Mouse (Mus musculus): Measurements from ENCODE around the gene Snorc.
"Not testable (repeated sequence)": the region's sequence is repeated elsewhere in the genome, so short reads cannot be mapped to it uniquely, and the experiment has no call there.

Gene Snorc

DNA sequence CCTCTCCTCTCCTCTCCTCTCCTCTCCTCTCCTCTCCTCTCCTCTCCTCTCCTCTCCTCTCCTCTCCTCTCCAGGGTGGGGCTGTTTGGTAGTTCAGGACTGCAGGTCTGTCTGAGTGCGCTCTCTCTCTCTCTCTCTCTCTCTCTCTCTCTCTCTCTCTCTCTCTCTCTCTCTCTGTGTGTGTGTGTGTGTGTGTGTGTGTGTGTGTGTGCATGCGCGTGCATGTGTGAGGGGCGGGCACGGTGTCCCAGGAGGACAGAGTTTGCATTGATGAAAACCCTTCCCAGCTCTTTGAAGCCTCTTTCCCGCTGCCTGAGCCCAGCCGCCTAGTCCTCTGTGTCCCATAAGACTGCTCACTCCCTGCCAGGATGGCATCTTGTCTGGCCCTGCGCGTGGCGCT, at the start of gene Snorc:
Gene Snorc (plus strand): TSS at position 301 of the 400 bp plus-strand sequence.
- not testable (repeated sequence) for DNase-seq (ENCODE audit: low read depth, low spot score)

DNA sequence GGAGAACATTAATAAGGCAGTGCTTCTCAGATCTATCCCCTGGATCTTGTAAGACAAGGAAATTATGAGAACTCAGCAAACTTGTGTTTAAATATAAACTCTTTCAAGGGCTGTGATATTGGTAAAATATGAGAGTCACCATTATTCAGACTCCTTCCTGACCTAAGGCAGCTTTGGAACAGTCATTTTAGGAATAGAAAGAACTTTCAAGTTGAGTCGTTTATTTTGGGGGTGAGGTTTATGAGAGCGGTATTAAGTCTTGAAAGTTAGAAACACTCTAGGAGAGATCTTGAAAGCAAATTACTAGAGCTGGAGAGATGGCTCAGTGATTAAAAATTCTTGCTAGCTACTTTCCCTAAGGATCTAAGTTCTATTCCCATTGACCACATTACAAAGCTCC, 34.9 kb upstream of the Snorc start:
- DNase-seq (ENCODE audit: low read depth, low spot score): no peak

DNA sequence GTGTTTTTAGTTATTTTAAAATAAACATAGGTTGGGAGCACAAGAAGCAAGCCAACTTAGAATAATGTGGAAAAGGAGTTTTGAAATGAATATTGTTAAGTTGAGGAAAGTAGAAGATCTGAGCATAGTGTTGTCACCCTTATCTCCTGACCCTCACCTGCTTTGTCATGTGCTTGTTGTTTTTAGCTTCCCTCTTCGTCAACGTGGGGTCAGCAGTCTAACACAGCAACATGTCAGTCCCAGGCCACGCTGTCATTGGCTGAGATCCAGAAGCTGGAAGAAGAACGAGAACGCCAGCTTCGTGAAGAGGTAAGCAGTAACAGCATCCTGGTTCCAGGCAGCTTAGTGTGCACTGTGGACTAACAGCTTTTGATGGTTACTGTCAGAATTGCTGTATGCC, 33.5 kb upstream of the Snorc start:
- DNase-seq (ENCODE audit: low read depth, low spot score): no peak

DNA sequence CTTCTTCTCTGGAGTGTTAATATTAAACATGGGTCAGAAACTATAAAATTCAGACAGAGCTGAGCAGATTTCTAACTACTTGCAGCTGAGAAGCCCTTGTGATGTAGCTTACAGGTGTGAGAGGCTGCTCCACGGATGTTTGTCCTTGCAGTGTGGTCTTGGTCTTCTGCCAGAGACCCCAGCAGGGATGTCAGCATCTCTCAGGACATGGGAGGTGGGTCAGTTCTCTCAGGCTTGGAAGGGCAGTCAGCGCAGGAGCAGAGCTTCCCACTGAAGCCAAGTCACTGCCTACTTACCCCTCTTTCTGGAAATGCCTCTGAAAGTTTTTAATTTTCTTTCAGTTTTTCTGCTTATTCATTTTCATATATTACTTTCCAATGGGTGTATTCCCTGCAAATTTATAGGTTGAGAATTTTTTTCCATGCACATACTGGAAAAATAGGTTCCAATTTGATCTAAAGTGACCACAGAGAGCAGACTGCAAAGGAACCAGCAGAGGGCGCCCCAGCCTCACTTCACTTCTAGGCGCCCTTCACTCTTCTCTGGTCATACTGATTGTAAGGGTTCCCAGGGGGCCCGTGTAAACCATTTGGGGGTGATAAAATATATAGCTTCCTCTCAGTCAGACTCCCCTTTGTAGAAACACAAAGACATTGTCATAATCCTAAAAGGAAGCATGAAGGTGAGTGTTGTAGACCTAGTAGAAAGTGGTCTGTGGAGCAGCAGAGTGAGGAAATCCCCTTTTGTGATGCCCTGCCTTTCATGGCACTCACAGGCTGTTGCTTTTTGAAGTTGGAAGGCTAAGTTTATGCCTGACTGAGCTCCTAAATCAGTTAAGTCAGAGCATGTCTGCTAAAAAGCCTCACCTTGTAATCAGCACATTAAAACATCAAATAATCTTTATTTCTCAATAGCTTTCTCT, 22.6 kb upstream of the Snorc start:
- peak; percentile 53 for DNase-seq (ENCODE audit: low read depth, low spot score)

DNA sequence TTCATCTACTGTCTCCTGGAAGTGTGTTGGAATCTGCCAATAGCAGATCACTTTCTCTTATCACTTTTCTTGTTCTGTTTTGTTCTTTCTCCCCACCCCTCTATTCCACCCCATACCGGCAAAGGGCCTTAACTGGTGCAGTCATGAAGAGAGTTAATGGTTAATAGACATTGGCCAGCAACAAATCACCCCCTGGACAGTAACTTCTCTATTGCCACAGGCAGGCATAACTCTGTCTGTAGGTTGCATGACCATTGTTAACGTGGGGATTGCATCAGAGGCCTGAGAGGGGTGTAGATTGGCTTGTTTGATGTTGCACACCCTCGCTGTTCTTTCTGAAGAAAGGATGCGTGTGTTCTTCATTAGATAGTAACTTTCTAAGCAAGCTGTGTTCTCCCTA, 20.6 kb upstream of the Snorc start:
- DNase-seq (ENCODE audit: low read depth, low spot score): no peak

DNA sequence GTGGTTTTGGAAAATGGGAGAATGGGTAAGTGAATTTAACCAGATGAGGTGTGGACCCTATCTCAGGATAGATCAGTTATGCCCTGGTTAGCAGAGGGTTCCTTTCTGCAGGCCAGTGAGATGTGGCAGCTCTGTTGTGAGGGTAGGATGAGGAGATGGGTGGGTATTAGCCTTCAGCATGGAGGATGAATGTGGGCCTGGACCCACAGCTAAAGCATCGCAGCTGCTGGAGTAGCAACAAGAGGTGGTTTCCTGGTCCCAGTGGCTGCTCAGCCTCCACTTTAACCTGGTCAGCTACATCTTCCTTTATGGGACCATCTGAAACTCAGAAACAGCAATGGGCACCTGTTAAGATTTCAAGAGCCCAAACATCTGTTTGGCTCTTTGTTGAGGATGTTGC, 13.6 kb upstream of the Snorc start:
- DNase-seq (ENCODE audit: low read depth, low spot score): no peak

DNA sequence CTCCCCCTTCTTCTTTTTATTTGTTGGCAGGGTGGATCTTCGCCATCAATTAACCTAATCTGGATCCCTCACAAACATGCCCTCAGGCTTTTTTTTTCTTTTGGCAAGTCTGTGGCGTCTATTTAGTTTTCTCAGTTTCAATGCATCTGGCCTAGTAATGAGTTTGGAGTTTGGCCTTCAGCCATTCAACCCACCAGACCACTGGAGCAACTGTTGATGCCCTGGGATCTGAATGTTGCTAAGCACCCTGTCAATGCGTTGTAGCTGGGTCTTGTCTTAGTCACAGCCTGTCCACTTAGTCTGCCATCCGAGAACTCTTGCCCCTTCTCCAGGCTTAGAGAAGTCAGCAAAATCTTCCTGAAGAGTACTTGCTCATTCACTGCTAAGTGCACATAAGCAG, 12.0 kb upstream of the Snorc start:
- DNase-seq (ENCODE audit: low read depth, low spot score): no peak

DNA sequence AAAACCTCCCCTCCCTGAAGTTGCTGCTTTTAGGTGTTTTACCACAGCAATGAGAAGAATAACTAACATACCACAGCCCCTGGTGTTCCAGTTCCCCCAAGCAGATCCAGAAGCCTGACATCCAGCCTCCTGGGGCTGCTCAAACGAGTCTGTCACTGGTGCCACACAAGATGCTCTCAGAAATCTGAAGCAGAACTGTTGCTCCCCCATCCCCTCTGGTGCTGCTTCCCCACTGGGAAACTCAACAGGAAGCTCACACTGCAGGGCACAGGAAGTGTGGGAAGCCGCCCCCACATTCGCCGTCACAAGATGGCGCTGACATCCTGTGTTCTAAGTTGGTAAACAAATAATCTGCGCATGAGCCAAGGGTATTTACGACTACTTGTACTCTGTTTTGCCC, 10.2 kb upstream of the Snorc start:
- peak; percentile 21 for DNase-seq (ENCODE audit: low read depth, low spot score)

DNA sequence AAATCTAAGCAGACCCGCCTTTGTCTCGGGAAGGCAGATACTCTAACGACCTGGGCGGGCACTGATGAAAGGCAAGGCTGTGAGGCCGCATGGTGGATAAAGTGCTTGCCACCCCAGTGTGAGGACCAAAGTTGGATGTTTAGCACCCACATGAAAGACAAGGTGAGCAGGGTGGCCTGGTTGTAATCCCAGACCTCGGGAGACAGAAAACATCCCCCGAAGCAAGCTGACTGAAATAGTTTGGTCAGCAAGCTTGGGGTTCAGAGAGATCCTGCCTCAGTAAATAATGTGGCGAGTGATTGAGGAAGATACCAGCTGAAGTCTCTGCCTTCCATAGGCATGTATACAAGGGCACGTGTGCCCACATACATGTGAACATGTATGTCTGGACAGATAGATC, 2.6 kb upstream of the Snorc start:
- no peak for DNase-seq (ENCODE audit: low read depth, low spot score)

DNA sequence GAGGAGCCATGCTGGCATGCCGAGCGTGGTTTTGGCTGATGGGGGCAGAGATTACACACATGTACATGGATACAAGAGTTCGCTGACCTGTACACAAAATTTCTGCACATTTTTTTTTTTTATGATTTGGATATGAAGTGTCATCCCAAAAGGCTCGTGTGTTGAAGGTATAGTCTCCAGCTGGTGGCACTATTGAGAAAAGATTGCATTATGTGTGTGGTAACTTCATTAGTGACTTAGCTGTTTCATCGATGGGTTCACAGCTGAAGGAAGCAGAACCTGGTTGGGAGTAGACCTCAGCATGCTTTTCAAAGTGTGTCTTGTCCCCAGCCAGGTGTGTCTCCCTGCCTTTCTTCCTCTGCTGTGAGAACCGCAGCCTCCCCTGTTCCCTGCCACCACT, 1.8 kb upstream of the Snorc start:
- no peak for DNase-seq (ENCODE audit: low read depth, low spot score)

DNA sequence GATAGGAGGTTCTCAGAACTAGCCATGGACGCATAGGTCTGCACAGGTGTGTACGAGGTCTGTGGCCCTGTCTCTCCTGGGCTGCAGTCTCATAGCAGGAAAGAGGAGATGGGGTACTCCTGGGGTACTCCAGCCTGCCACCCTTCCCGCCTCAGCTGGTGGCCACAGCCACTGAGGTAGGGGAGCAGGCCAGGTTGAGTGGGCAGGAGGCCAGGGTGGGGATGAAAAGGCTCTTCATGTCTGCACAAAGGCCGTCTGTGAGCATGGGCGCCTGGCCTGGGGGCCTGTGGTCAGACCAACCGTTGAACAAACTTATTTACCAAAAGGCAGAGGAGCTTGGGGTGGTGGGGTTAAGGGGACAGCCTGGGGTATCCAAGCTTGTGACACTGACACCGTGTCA, 1.8 kb downstream of the Snorc start:
- no peak for DNase-seq (ENCODE audit: low read depth, low spot score)

DNA sequence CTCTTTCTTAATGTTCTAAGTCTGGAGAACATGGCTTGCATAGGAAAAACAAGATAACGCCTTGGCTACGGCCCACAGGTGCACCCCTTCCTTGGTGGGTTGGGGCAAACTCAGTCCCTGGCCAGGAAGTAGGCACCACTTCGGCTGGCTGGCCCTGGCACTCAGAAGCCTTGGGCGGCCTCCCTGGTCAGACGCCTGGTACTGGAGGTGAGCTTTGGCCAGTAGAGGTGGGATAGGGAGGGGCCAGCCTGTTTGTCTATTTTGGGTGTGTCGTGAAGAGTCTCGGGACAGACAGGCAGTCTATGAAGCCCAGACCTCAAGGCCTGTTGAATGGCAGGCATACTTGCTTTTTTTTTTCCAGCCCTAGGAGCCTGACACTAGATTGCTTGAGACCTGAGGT, 2.5 kb downstream of the Snorc start:
- no peak for DNase-seq (ENCODE audit: low read depth, low spot score)

DNA sequence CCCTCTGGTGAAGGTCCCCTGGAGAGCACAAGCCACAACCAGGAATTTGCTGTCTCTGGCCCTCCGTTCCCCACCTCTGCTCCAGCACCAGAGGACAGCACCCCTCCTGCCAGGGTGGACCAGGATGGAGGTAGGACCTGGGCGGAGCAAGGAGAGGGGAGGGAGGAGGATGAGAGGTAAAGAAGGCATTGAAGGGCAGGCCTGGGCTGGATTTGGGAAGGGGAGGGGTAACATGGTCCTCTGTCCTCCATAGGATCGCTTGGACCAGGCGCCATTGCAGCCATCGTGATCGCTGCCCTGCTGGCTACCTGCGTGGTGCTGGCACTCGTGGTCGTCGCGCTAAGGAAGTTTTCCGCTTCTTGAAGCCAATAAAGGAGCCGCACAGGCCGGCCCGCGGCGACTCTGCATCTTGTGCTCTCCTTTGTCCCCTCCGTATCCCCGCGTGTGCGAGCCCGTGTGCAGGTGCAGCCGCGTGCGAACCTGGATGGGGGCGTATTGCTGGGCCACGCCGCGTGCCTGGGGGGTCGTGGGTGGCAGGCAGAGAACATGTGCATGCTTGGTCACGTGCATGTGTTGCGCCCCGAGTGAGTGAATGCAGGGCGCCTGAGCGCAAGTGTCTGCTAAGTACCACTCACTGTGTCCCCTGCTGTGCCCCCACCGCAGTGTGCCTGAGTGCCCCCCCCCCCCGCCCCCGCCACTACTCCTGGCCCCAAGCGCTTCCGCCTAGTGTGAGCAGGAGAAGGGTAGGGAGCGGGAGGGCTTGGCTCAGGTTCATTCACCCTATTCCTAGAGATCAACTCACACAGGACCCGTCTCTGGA, 5.2 kb downstream of the Snorc start:
- peak; percentile 19 for DNase-seq (ENCODE audit: low read depth, low spot score)

DNA sequence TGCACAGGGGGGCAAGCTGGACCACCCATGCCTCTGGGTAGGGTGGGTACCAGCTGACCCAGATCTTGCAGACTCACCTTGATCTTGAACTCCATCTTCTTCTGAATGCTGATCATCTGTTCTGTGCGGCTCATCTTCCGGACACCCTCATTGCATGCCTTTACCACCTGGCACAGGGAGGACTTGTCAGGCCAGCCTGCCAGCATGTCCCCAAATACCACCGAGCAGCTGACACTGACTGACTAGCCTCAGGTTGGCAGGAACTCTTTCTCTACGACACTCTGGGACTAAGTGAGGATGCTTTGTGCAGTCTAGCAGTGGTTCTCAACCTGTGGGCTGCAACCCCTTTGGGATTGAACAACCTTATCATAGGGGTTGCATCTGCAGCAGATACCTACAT, 12.5 kb downstream of the Snorc start:
- DNase-seq (ENCODE audit: low read depth, low spot score): no peak

DNA sequence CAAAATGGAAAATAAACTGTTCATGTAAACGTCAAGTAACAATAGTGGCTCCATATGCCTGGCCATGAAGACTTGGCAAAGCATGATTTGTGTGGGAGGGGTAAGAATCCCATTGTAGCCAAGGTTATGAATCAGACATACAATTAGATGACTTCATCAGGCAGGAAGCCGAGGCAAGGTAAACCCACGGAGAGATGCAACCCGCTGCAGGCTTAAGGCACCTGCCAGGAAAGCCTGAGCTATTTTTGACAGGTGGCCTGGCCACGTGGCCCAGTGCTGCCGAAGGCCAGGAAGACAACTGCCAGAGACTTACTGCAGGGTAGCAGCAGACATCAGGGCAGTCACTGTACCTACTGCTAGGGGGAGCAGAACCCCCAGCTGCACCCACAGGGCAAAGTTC, 16.3 kb downstream of the Snorc start:
- DNase-seq (ENCODE audit: low read depth, low spot score): no peak

DNA sequence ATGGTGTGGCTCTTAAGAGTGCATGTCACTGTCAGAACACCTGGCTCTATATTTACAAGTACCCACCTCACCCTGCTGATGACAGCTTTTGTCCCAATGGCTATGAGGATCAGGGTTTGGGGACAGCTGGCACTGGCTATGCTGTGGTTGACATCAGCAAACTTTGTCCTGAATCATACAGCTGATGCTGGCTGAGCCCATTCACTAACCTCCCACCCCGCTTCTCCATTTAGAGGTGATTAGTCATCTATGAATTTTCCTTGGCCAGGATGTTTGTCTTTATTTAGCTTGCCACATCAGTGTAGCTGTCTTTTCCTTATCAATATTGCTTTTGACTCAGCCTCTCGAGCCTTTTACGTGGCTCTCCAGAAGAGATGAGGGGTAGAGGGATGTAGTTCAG, 22.2 kb downstream of the Snorc start:
- DNase-seq (ENCODE audit: low read depth, low spot score): no peak

DNA sequence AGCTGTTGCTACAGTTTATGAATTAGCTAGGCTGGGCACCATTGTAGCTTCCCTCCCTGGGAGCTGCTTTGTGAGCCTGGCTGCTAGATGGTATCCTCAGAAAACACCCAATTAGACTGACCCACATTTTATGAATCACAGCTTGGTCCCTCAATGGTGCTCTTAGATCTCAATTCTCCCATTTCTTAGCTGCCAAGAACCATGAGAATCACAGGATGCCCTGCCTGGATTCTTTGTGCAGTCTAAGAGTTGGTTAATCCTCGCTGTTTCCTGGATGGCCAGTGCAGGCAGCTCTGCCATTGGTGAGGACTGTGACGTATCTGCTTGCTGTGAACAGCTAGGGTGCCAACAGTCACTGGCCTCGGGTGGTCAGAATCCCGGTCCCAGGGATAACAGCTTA, 23.5 kb downstream of the Snorc start:
- DNase-seq (ENCODE audit: low read depth, low spot score): no peak

DNA sequence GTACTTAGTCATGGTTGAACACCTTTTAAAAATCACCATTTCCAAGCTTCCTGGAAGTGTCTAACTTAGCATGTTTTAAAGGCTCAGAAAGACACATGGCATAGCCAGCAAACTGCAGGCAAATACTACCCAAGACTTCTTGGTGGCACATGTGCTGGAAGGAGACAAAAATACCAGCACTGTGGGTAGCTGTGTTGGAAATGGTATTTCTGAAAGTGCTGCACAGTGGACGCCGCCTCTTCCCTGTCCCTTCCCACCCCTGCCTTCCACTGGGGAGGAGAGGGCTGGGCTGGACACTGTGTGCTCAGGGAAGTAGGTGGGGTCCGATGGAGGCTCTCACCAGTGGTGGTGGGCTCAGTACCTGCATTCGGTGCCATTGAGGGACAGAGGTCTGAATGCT, 35.5 kb downstream of the Snorc start:
- no peak for DNase-seq (ENCODE audit: low read depth, low spot score)

DNA sequence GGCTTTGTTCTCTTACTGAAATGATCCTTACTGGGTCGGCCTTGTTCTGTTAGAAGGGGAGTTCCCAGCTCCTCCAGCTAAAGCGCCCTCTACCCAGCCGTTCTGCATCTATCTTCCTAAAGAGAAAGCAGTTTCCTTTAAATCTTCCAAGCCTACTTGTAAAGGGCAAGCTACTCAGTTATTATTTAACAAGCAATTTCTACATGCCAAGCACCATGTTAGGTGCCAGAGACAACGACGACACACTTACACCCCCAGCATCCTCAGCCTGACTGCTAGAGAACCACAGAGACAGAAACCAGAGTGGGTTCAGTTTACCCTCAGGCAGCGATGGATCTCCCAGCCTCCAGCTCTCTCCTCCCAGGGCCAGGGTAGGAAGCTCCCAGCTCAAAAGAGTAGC, 37.8 kb downstream of the Snorc start:
- DNase-seq (ENCODE audit: low read depth, low spot score): no peak

DNA sequence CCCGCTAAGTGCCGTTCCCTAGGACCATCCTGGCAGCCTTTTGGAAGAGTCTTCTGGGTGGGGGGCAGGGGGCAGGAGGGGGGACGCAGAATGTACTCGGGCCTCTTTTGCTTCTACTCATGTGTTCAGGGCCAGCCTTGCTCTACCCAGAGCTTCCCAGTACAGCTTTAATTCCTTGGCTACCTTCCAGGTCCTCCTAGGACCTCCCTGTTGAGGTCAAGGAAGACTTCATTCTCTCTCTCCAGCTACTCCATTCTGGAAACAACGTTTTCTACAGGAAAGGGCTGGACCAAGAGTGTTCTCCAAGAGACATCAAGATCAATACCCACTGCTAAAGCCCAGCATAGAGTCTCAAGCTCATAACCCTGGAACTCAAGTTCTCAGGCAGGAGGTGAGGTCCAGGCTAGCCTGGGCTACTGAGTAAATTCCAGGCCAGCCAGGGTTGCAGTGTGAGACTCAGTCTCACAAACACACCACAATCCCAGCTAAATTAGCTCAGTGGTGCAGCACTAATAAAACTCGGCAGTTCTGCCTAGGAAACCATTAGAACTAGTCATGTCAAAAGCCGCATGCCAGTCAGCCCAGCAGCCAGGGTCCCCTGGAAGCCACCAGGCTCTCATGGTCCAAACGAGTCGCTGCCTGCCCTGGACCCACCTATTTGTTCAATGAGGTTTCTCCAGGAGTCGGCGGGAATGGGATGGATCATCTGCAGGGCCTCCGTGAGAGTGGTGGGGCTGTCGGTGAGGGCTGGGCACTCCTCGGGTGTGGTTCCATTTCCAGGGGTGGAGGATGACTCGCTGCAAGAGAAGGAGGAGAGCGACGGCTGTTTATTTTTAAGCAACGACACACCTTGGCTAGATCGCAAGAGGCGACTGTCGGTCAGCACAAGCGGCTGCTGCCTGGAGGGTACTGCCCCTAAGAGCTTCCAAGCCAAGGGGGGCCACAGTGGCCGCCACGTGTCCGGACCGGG, 38.8 kb downstream of the Snorc start:
- DNase-seq (ENCODE audit: low read depth, low spot score): peak; percentile 17

DNA sequence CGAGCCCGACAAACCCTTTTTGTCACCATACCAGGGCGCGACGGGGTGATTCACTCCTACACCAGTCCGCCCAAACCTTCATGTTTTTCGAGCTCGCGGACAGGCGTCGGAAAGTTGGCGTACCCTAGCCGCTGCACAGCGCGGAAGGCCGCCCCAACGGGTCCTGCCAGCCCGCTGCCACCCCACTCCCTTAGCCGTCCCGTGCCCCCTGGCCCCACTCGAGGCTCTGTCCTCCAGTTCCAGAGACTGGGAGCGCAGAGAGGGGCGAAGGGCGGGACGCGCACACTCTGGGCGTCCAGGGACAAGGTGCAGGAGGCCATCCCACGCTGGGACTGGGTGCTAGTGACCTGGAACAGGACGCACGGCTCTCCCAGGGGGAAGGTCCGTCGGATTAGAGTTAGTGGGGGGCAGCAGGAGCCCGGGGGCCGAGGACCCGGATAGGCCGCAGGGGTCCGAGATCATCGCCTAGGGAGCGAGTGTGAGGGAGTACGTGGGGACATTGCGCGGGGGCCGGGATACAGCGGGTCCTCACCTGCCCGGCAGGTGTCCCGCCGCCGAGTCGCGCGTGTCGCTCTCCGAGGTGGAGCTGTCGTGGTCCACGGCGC, 39.6 kb downstream of the Snorc start, which contains the start of gene Neu2:
Gene Neu2 (plus strand): TSS at position 329 of the 605 bp plus-strand sequence.
- peak; percentile 11 for DNase-seq (ENCODE audit: low read depth, low spot score)
